Mouse (Mus musculus) kidney, adult 2 months (tissue): ENCODE data around the gene Pgap3.

Experiments
- CTCF ChIP-seq: fragments of 200-500 bp; conservative IDR thresholded peaks from 2 replicates; pipeline ENCODE4 v1.5.1; 2011; ENCODE audit warnings: low read depth, mild to moderate bottlenecking, control low read depth, low read length, moderate library complexity, mixed read lengths; ENCODE audit not compliant: insufficient read depth, insufficient read length
- POLR2A ChIP-seq: fragments of 200-500 bp; IDR thresholded peaks from one replicate; pipeline ENCODE4 v1.6.1; 2011; ENCODE audit warnings: low read depth, low read length, control low read depth

DNA sequence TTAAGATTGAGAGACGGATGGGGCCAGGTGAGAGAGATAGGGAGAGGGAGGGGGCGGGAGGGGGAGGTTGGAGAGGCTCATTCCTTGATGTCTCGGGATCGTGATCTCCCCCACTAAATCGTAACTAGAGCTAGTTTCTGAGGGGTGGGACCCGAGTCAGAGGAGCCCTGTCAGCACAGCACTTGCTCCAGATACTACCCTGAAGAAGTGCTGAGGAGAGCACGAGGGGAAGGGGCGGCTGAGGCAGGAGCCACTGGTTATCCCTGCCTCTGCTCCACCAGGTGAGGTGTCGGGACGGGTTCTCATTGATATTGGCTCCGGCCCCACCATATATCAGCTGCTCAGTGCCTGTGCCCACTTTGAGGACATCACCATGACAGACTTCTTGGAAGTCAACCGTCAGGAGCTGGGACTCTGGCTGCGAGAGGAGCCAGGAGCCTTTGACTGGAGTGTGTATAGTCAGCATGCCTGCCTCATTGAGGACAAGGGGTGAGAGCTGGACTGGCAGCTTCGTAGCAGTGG lies 13.2 kb downstream of the Pgap3 start:
- TF ChIP-seq CTCF: no peak
- no peak for TF ChIP-seq POLR2A
